Mouse (Mus musculus) layer of hippocampus, adult 11-12 months (tissue): ENCODE data around the gene Rab6b.
"Not testable (repeated sequence)": the region's sequence is repeated elsewhere in the genome, so short reads cannot be mapped to it uniquely, and the experiment has no call there.

Experiments
- DNase-seq: peaks from one replicate; pipeline ENCODE4 v3.0.0; 2022; ENCODE audit warnings: low spot score

Rab6b gene

DNA sequence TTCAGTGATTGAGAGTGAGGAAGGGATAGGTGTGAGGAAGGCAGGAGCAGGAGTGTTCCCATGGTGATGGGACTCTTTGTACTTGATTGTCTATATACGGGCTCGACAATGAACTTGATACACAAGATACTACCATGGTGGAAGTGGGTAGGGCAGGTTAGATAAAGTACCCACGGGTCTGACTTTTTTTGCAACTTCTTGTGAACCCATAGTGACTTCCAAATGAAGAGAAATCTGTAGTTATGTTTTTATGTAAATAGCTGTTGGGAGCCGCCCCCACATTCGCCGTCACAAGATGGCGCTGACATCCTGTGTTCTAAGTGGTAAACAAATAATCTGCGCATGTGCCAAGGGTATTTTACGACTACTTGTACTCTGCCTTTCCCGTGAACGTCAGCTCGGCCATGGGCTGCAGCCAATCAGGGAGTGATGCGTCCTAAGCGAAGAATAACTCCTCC is 3.2 kb upstream of the Rab6b start:
- not testable (repeated sequence) for DNase-seq

DNA sequence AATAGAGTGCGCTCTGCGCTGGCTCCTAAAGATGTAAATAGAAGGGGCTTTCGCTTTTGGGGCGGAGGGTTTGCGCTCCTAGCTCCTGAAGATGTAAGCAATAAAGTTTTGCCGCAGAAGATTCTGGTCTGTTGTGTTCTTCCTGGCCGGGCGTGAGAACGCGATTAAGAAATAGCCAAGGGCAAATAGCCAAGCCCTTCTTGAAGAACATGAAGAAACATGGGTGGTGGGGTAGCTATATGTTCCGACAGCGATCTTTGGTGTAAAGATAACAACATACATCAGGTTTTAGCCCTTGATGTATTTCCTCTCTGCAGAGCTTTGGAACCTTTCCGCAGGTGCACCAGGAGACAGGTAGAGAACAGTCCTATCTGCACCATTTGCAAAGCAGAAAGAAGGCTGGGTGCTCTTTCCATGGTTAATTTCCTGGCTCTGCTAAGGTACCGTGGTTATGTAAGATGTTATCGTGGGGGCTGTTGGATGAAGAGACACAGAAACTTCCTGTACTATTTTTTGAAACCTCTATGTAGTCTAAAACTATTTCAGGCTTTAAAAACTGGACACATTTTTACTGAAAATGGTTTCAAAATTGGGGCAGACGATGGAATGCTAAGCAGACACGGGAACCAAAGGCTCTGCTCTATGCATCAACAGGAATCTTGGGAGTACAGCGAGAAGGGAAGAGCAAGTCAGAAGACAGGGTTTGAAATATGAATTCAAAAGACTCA is 2.5 kb upstream of the Rab6b start:
- DNase-seq: no peak

DNA sequence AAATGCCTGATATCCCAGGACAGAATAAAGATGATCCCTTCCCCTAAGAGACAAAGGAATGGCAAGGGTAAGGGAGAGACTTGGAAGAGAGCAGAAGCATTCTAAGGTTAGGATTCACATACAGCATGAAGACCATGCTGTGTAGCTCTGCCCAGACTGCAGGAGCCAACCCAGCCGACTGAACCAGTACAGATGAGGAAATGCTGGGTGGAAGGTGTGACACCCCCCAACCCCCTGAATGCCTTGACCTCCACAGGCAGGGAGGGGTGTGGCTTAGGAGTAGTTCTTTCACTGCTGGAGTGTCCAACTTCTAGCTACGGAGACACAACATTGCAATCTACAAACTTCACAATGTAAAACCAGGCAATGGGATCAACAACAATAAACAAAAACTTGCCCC is 1.7 kb upstream of the Rab6b start:
- DNase-seq: no peak

DNA sequence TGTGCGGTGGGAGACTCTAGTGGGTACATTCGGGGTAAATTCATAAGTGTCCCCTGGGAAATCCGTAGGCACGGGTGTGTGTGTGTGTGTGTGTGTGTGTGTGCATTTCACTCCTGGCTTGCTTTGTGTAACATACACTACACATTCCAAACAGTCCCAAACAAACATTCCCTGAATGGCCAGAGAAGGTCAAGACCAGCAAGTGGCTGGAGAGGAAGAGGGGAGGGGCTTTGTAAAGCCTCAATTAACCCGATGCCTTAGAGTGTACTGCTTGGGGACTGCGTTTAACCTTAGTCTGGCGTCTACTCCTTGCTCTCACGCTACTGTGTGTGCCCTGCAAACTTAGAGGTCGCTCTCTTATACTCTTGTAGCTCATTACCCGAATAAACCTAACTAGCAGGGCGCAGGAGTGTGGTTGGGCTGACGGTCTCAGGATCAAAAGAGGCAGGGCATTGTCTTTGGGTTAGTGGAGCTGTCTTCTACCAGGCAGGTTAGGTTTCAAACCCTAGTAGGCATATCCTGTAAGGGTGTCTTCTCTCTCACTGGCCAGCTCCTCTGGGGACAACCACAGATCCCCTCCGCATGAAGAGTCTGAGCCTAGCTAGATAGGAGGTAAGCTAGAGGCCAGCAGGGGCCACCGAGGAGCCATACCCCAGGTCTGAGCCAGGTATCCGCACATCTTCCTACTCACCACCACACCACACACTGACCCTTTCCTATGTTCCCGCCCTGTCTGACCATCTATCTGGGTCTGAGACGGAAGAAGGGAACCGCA is 673 bp upstream of the Rab6b start:
- DNase-seq: no peak

DNA sequence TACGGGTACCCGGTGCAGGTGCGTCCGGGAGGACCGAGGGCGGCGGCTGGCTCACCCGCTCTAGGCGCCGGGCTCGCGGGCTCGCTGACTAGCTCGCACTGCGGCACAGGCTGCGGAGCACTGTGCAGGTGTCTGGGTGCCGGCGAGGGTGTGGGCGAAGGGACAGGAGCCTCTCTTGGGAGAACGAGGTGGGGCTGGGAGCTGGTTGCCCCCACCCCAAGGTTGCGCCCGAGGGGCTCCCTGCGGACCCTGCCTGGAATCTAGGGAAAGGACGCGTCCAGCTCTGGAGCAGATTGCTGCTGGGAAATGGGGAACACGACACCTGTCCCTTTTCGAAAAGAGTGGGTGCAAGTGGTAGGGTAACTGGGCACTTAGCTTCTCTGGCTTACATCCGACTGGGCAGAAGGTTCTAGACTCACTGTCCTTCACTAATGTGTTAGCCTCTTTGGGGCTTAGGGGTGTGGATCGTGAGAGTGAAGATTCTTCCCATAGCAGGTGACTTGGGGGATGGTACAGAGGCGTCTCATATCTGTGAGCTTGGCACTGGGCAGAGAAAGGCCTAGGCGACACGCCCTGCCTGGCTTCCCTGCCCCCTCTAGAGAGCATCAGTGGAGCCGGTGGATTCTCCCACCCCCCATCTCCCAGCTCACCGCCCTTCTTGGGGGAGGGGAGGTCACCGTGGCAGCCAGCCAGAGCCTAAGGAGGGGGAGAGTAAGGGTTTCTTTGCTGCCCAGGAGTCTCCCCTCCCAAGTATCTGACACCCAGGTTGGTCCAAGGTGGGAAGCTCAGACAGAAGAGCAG is 1.1 kb downstream of the Rab6b start:
- DNase-seq: peak; percentile 34

DNA sequence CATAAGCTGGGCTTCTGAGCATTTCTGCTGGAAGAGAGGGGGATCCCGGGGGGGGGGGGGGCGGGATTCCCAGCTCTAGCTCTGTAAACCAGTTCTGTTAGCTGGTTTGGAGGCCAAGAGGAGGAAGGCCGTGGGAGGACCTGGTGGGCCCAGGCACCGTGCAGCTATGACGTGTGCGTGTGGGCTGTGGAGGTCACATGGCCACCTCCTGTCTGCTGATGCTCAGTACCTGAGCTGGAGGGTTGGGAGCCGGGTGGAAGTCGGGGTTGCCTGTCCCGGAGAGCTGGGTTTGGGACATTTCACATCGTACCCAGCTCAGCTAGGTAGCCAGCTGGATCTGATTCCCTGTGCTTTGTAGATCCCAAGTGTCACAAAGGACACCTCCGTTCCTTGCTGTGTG is 1.8 kb downstream of the Rab6b start:
- peak; percentile 48 for DNase-seq

- no peak for DNase-seq
Measured at GRCm38 (mm10) chr9:103114326-103114725, 2.7 kb downstream of the Rab6b start.

- DNase-seq: no peak
Measured at GRCm38 (mm10) chr9:103114901-103115300, 3.3 kb downstream of the Rab6b start.

- no peak for DNase-seq
Measured at GRCm38 (mm10) chr9:103116941-103117340, 5.4 kb downstream of the Rab6b start.

GRCm38 (mm10) chr9:103117495-103117894 is 5.9 kb downstream of the Rab6b start:
- DNase-seq: no peak

DNA sequence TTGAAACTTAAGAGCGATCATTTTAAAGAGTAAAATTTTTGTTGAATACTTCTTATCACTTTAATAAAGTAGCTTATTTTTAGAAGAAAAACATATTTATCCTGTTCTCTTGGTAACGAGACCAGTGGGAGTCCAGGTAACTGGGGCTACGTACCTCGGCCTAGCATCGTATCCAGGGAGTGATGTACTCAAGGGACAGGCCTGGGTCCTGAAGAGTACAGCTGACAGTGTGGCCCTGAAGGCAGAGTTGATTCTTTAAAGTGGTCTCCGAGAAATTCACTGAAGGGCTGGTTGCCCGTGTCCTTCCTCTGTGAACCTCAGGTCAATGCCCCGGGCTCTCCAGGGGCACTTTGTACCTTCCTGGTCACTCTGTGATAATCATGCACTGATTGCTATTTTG is 6.4 kb downstream of the Rab6b start:
- no peak for DNase-seq

DNA sequence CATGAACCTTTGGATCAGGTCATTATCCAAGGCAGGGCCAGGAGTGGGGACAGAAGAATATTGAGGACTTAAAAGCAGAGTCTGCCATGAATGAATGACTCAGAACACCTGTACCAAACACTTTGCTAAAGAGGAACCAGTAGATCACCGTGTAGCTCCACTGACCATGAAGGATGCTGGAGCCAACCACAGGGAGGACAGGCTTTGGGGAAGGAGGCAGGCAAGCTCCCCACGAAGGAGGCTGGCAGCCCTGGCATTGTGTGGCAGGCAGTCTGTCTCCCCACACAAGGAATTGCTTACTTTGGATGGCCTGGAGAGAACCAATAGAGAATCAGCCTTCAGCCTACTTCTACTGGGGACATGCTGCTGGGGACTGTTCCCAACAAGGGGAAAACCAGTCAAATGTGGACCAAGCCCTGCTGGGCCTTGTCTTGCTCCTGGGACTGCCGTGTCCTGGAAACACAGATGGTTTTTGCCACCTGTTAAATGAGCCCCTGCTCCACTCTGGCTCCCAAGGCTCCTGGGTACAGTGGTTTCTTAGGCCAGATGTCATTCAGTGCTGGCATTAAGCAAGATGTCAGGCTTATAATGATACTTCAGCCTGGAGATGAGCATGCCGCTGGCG is 7.2 kb downstream of the Rab6b start:
- DNase-seq: no peak

DNA sequence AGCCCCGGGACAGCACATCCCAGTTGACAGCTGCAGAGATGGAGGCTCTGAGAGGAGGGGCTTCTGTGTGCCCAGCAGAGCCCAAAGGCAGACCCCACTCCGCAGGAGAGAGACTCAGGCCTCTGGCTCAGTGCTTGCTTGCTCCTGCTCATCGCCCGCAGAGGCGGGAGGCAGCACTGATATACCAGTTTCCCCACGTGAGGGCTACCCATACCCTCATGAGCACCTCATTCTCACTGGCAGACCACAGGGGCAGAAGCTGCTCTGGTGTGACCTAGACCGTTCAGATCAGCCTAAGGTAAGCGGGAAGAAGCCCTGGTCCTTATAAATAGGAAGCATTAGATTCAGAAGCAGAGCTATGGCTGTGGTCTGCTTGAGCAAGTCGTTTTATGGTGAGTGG is 8.2 kb downstream of the Rab6b start:
- DNase-seq: no peak

- DNase-seq: no peak
Measured at GRCm38 (mm10) chr9:103120231-103120630, 8.6 kb downstream of the Rab6b start.

GRCm38 (mm10) chr9:103121546-103121945 is 10.0 kb downstream of the Rab6b start:
- no peak for DNase-seq

DNA sequence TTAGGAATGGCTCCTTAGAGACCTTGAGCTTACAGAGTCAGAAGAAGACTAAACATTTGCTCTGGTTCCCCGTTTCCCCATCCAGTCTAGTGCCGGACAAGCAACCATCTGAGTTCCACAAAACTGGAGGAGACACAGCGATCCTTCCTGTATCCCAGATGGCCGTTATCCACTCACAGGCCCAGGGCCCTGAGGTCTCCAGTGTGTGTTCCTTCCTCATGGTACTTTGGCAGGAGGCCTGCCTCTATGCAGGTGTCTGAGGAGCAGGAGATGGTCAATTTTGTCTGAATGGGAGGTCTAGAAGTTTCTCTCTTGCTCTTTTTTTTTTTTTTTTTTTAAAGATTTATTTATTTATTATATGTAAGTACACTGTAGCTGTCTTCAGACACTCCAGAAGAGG is 13.2 kb downstream of the Rab6b start:
- DNase-seq: no peak

GRCm38 (mm10) chr9:103133493-103134124 is 22.0 kb downstream of the Rab6b start:
- no peak for DNase-seq

DNA sequence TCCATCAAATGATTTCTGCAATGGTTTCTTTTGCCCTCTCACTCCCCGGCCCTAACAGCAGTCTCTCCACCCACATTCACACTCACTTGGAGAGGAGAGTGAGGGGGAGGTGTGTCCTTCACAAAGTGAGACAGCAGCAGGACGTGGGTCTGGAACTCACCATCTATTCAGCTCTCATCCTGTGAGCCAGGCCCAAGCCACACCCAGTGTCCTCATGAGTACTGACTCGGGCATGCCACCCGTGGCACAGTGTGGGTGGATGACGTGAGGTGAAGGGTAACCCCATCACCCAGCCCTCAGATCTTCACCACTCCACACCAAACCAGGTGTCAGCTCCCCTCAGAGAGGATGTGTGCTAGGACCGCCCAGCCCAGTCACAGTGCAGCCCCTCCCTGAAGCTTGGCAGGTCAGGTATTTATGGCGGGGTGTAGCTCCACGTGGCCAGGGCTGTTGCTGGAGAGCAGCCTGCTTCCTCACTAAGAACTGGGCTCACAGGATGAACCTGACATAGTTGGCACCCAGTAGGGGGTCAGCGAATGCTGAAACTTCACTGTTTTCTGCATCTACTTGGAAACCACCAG is 23.0 kb downstream of the Rab6b start:
- DNase-seq: peak; percentile 23

GRCm38 (mm10) chr9:103139481-103139880 is 27.9 kb downstream of the Rab6b start:
- no peak for DNase-seq

DNA sequence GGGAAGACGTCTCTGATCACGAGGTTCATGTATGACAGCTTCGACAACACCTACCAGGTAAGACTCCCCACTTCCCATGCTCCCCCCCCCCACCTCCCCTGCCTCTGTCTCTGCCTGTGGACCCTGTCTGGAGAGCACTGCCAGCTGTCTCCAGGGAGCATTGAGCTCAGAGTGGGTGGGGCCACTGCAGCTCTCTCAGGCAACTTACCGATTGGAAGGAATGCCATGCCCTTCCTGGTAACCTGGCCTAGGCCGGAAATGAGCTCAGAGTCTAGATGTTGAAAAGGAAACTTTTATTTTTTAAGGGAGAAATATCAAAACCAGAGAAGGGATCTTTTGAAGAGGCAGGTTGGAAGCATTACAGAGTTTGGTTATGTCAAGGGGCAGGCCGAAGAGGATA is 28.8 kb downstream of the Rab6b start:
- DNase-seq: no peak

DNA sequence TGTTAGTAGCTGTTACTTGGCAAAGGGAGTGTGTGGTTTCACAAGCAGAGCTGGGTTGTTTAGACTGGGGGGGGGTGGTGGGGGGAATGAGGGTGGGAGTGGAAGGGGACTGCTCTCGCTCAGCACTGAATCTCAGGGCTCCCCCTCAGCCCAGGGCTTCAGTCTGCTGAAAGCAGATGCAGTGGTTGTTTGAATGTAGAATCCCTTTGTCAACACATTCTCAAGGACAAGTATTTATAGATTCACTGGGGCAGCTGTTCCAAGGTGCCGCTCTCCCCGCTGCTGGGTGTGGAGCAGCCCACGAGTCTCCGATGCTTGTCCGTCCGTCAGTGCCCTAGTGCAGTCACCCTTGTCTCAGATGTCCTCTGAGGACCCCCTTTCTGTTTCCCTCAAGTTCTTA is 29.7 kb downstream of the Rab6b start:
- no peak for DNase-seq
